Mouse (Mus musculus): ENCODE results near the gene Lage3.

DNA sequence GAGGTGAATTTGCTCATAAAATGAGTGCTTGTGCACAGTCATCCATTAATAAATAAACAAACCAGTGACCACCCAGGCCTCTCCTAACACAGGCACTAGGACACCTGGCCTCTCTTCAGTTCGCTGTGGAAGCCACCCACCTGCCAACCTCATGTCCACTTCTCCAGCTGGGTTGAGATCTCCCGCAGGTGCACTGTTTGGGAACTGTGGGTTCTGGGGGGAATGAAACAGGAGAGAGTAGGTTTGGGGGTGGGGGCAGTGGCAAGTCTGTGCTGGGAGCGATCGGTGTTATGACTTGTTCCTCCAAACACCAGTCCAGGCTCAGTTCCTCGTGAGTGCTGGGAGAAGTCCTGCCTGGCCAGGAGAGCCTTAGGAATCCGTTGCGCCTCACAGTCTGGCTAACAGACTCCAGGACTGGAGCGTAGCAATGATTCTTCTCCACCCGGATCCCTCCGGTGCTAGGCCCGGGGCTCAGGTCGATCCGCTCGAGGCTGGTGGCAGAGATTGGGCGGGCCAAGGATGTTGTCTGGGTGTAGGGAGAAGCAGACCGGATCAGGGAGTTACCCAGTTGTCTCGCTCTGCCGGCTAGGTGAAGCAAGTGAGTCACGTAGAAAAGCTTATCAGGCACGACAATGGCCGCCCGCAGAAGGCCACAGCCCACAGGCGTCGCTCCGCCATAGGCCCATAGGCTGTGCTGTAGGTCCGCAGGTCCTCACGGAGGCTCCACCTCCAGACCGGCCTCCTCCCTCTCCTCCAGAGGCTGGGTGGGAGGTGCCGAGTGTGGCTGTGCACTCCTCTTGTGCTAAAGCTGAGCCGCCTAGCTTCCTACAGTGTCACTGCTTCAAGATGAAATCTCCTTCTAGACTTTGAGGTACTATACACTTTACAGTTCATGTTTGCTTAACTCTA is 39.4 kb upstream of the Lage3 start, which contains the start of the genes Fam3a and Ikbkg:
- TF ChIP-seq CTCF (IDR thresholded peaks at IDR 0.05) (peak; percentile 73), POLR2A (IDR thresholded peaks at IDR 0.05; ENCODE audit: insufficient read depth, low read depth, low read length) (peak; percentile 84)

All from heart, adult 2 months (tissue).